Mouse (Mus musculus): ENCODE results near the gene Gm10964. TPM values are rescaled to one million over a fixed set of nuclear protein-coding genes. Genes with fewer than 3 reads are reported as not detected.
A peak's percentile ranks its signal among the peaks of the same experiment; 100 is the strongest.

Gene Gm10964
- polyA plus RNA-seq, 1 experiment from 2014 or later, result not detected

GRCm38 (mm10) chr3:103732116-103732515 lies 7.0 kb upstream of the Gm10964 start:
- no peak overlapping the region for H3K4me3 ChIP-seq (ENCODE audit: low read depth, low read length)
- peaks cover 20% of the 10 kb centered on the region for H3K4me1 ChIP-seq (replicated peaks; ENCODE audit: control insufficient read depth, insufficient read depth, low read length)
- no peak for ATAC-seq (replicated peaks; ENCODE audit: low FRiP score)
- 93% methylated on average over 3 of the region's 3 CpGs for WGBS
- H3K9ac ChIP-seq (ENCODE audit: low read length), result no peak overlapping the region
- H3K9me3 ChIP-seq (ENCODE audit: control insufficient read depth, low read length), result no peaks in the 10 kb centered on the region
- H3K4me2 ChIP-seq (ENCODE audit: low read depth, low read length, severe bottlenecking), result no peak overlapping the region
- no peak overlapping the region for H3K27ac ChIP-seq (ENCODE audit: low read depth, low read length)
- no peaks in the 10 kb centered on the region for H3K27me3 ChIP-seq (ENCODE audit: control insufficient read depth, insufficient read depth, low read length)
- no peak for DNase-seq (ENCODE audit: low spot score)
- no peaks in the 10 kb centered on the region for H3K36me3 ChIP-seq (ENCODE audit: control insufficient read depth, insufficient read depth, low read length)

GRCm38 (mm10) chr3:103733176-103733575 lies 6.0 kb upstream of the Gm10964 start:
- H3K36me3 ChIP-seq (ENCODE audit: control insufficient read depth, insufficient read depth, low read length), result no peaks in the 10 kb centered on the region
- DNase-seq (ENCODE audit: low spot score), result no peak
- H3K9ac ChIP-seq (ENCODE audit: low read length), result no peak overlapping the region
- no peak overlapping the region for H3K4me3 ChIP-seq (ENCODE audit: low read depth, low read length)
- no peaks in the 10 kb centered on the region for H3K9me3 ChIP-seq (ENCODE audit: control insufficient read depth, low read length)
- no peaks in the 10 kb centered on the region for H3K27me3 ChIP-seq (ENCODE audit: control insufficient read depth, insufficient read depth, low read length)
- peaks cover 28% of the 10 kb centered on the region for H3K4me1 ChIP-seq (replicated peaks; ENCODE audit: control insufficient read depth, insufficient read depth, low read length)
- WGBS, result 28% methylated on average over 2 of the region's 2 CpGs
- no peak overlapping the region for H3K4me2 ChIP-seq (ENCODE audit: low read depth, low read length, severe bottlenecking)
- H3K27ac ChIP-seq (ENCODE audit: low read depth, low read length), result no peak overlapping the region
- ATAC-seq (replicated peaks; ENCODE audit: low FRiP score), result no peak

GRCm38 (mm10) chr3:103733799-103734695 lies 5.1 kb upstream of the Gm10964 start:
- no peaks in the 10 kb centered on the region for H3K27me3 ChIP-seq (ENCODE audit: control insufficient read depth, insufficient read depth, low read length)
- peak overlapping the region; percentile 47; the same call in 1 of the 2 replicates for H3K27ac ChIP-seq (ENCODE audit: low read depth, low read length)
- no peaks in the 10 kb centered on the region for H3K36me3 ChIP-seq (ENCODE audit: control insufficient read depth, insufficient read depth, low read length)
- H3K4me2 ChIP-seq (ENCODE audit: low read depth, low read length, severe bottlenecking), result peak overlapping the region; percentile 29; the same call in 1 of the 2 replicates
- peak; percentile 77 for DNase-seq (ENCODE audit: low spot score)
- ATAC-seq (replicated peaks; ENCODE audit: low FRiP score), result peak; percentile 64
- H3K9ac ChIP-seq (ENCODE audit: low read length), result peak overlapping the region; percentile 41; the same call in 1 of the 2 replicates
- H3K4me1 ChIP-seq (replicated peaks; ENCODE audit: control insufficient read depth, insufficient read depth, low read length), result peaks cover 28% of the 10 kb centered on the region
- peak overlapping the region; percentile 1; the same call in 1 of the 2 replicates for H3K4me3 ChIP-seq (ENCODE audit: low read depth, low read length)
- H3K9me3 ChIP-seq (ENCODE audit: control insufficient read depth, low read length), result no peaks in the 10 kb centered on the region
- 4% methylated on average over 19 of the region's 19 CpGs for WGBS

- Histone ChIP-seq H3K27me3 (ENCODE audit: control insufficient read depth, insufficient read depth, low read length) (no peaks in the 10 kb centered on the region), H3K4me3 (ENCODE audit: low read depth, low read length) (no peak overlapping the region), H3K4me2 (ENCODE audit: low read depth, low read length, severe bottlenecking) (peak overlapping the region; percentile 29; the same call in 1 of the 2 replicates), H3K9me3 (ENCODE audit: control insufficient read depth, low read length) (no peaks in the 10 kb centered on the region), H3K9ac (ENCODE audit: low read length) (peak overlapping the region; percentile 33), H3K27ac (ENCODE audit: low read depth, low read length) (peak overlapping the region; percentile 47; the same call in 1 of the 2 replicates), H3K4me1 (replicated peaks; ENCODE audit: control insufficient read depth, insufficient read depth, low read length) (peaks cover 28% of the 10 kb centered on the region), H3K36me3 (ENCODE audit: control insufficient read depth, insufficient read depth, low read length) (no peaks in the 10 kb centered on the region)
- ATAC-seq (replicated peaks; ENCODE audit: low FRiP score), result no peak
- 7% methylated on average over 11 of the region's 11 CpGs for WGBS
- DNase-seq (ENCODE audit: low spot score), result no peak
These were observed 4.3 kb upstream of the Gm10964 start for GRCm38 (mm10) chr3:103734696-103735519.

GRCm38 (mm10) chr3:103735776-103736600 lies 3.2 kb upstream of the Gm10964 start:
- no peak overlapping the region for H3K4me2 ChIP-seq (ENCODE audit: low read depth, low read length, severe bottlenecking)
- WGBS, result 81% methylated on average over 28 of the region's 28 CpGs
- H3K27ac ChIP-seq (ENCODE audit: low read depth, low read length), result no peak overlapping the region
- no peak overlapping the region for H3K4me3 ChIP-seq (ENCODE audit: low read depth, low read length)
- peaks cover 28% of the 10 kb centered on the region for H3K4me1 ChIP-seq (replicated peaks; ENCODE audit: control insufficient read depth, insufficient read depth, low read length)
- no peak for DNase-seq (ENCODE audit: low spot score)
- H3K9ac ChIP-seq (ENCODE audit: low read length), result no peak overlapping the region
- H3K36me3 ChIP-seq (ENCODE audit: control insufficient read depth, insufficient read depth, low read length), result no peaks in the 10 kb centered on the region
- no peaks in the 10 kb centered on the region for H3K27me3 ChIP-seq (ENCODE audit: control insufficient read depth, insufficient read depth, low read length)
- ATAC-seq (replicated peaks; ENCODE audit: low FRiP score), result no peak
- H3K9me3 ChIP-seq (ENCODE audit: control insufficient read depth, low read length), result no peaks in the 10 kb centered on the region

- no peak for ATAC-seq (replicated peaks; ENCODE audit: low FRiP score)
These were observed 2.0 kb upstream of the Gm10964 start for GRCm38 (mm10) chr3:103737061-103737754.

GRCm38 (mm10) chr3:103737778-103738571 lies 1.2 kb upstream of the Gm10964 start, which contains the start of gene Olfml3:
TSS of gene Olfml3 (minus strand) at chr3:103738001.
- no peaks in the 10 kb centered on the region for H3K27me3 ChIP-seq (ENCODE audit: control insufficient read depth, insufficient read depth, low read length)
- no peaks in the 10 kb centered on the region for H3K9me3 ChIP-seq (ENCODE audit: control insufficient read depth, low read length)
- H3K4me1 ChIP-seq (replicated peaks; ENCODE audit: control insufficient read depth, insufficient read depth, low read length), result peaks cover 28% of the 10 kb centered on the region
- ATAC-seq (replicated peaks; ENCODE audit: low FRiP score) (peak; percentile 86), DNase-seq (ENCODE audit: low spot score) (peak; percentile 91)
- under 1% methylated on average over 18 of the region's 18 CpGs for WGBS
- peak within 1 kb of the TSS; percentile 49 for H3K4me2 ChIP-seq (ENCODE audit: low read depth, low read length, severe bottlenecking)
- no peaks in the 10 kb centered on the region for H3K36me3 ChIP-seq (ENCODE audit: control insufficient read depth, insufficient read depth, low read length)
- H3K27ac ChIP-seq (ENCODE audit: low read depth, low read length), result peak within 1 kb of the TSS; percentile 89
- H3K9ac ChIP-seq (ENCODE audit: low read length), result peak within 1 kb of the TSS; percentile 51
- peak within 1 kb of the TSS; percentile 24 for H3K4me3 ChIP-seq (ENCODE audit: low read depth, low read length)

More at GRCm38 (mm10) chr3:103737061-103737754, 2.0 kb upstream of the Gm10964 start:
- Histone ChIP-seq H3K4me3 (ENCODE audit: low read depth, low read length) (peak overlapping the region; percentile 24), H3K9me3 (ENCODE audit: control insufficient read depth, low read length) (no peaks in the 10 kb centered on the region), H3K4me1 (replicated peaks; ENCODE audit: control insufficient read depth, insufficient read depth, low read length) (peaks cover 28% of the 10 kb centered on the region), H3K27ac (ENCODE audit: low read depth, low read length) (peak overlapping the region; percentile 89), H3K27me3 (ENCODE audit: control insufficient read depth, insufficient read depth, low read length) (no peaks in the 10 kb centered on the region), H3K4me2 (ENCODE audit: low read depth, low read length, severe bottlenecking) (peak overlapping the region; percentile 49), H3K9ac (ENCODE audit: low read length) (peak overlapping the region; percentile 51), H3K36me3 (ENCODE audit: control insufficient read depth, insufficient read depth, low read length) (no peaks in the 10 kb centered on the region)
- 66% methylated on average over 16 of the region's 16 CpGs for WGBS
- DNase-seq (ENCODE audit: low spot score), result no peak

Measured in forebrain, embryonic 11.5 days (tissue).